Mouse (Mus musculus): ENCODE data around the gene Zfp202. TPM values are rescaled to one million over a fixed set of nuclear protein-coding genes. Genes with fewer than 3 reads are reported as not detected.

Gene Zfp202
- total RNA-seq, 1 experiment: 2.1 TPM

DNA sequence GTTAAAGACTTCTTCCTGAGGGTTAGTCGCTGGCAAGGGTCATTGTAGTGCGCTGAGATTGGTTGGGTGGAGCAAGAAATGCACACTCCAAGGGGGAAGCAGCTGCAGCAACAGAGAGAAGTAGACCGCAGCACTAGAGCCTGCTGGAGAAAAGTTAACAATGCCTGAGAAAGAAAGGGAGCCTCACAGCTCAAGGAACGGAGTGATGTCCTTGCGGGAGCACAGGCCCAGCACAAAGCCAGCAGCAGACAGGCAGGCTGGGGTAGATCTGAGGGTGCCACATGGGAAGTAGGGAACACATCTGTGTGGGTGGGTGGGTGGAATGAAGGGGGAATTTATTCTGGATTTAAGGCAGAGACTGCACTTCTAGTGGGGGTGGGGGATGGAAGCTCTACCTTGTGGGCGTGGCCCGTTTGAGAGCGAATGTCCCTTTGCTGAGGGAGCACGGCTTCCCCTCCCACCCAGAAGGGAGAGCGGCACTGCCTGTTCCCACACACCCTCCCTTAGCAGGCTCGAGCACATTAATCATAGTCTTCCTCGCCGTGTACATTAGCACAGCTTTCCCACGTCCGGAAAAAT lies 49.2 kb downstream of the Zfp202 start:
- Histone ChIP-seq H3K27ac (ENCODE audit: insufficient read depth, low read depth, low read length, poor library complexity, severe bottlenecking) (peak overlapping the region; percentile 98), H3K36me3 (ENCODE audit: control insufficient read depth, insufficient read depth, low read length, poor library complexity, severe bottlenecking) (peaks cover 4% of the 10 kb centered on the region; the same call in 1 of the 2 replicates), H3K9me3 (ENCODE audit: control insufficient read depth, insufficient read depth, low read depth, low read length) (no peaks in the 10 kb centered on the region), H3K9ac (ENCODE audit: insufficient read depth, low read depth, low read length, poor library complexity, severe bottlenecking) (peak overlapping the region; percentile 68; the same call in 1 of the 2 replicates), H3K4me1 (ENCODE audit: control insufficient read depth in 2 of 2, insufficient read depth in 2 of 2, low read length in 2 of 2, poor library complexity in 1 of 2) (peaks cover 0 to 6% of the 10 kb centered on the region in 2 experiments; a peak in 2 of 4 replicates), H3K4me3 (ENCODE audit: insufficient read depth in 1 of 2, low read depth in 1 of 2, low read length in 2 of 2, poor library complexity in 1 of 2, severe bottlenecking in 1 of 2) (peak overlapping the region; percentile 50 to 71)
- TF ChIP-seq MAFK (IDR thresholded peaks at IDR 0.05; ENCODE audit: insufficient read depth, low read depth, low read length) (no peak), ZNF384 (IDR thresholded peaks at IDR 0.05; ENCODE audit: low read depth, low read length) (no peak), CHD2 (IDR thresholded peaks at IDR 0.05; ENCODE audit: low read depth, low read length) (no peak), ZC3H11A (IDR thresholded peaks at IDR 0.05; ENCODE audit: borderline replicate concordance, low read depth, low read length) (no peak), HCFC1 (IDR thresholded peaks at IDR 0.05; ENCODE audit: borderline replicate concordance, insufficient read depth, low read length) (no peak)
- DNase-seq (ENCODE audit: low read depth, low spot score): peak; percentile 73
- in situ Hi-C loops (cut with MboI; ENCODE audit: low sequenced_read_pairs in 2 of 2, unreplicated experiment in 2 of 2): no loop called here

DNA sequence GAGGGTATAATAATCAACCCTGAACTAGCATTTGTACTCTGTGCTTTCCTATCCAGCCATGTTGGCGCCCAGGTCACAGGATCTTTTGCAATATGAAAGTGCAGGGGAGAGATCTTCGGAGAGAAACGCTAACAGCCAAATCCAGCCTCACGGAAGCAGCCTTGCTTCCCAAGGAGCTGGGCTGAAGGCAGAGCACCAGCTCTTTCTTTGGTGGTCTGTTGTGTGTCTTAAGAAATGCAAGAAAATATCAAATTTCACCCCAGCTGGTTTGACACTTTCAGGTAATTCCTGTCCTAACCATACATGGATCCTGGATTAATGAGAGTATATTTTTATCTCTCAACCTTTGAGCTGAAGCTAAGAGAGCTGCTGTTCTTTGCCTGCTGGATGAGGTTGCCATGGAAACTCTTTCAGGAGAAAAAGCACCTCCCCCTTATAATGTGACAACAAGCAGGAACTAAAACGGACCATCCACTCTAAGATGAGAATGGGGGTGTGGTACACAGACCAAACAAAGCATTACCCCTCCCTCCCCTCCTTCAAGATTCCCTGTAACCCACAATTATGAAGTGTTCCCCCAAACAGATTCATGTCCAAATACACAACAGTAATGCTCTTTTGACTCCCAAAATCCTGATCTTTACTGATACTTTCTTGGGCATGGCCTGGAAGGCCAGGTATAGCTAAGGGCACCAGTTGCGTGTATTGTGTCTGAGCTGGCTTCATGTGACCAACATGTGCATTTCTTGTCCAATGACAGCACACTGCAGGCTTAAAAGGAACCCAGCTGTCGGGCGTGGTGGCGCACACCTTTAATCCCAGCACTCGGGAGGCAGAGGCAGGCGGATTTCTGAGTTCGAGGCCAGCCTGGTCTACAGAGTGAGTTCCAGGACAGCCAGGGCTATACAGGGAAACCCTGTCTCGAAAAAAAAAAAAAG lies 50.1 kb downstream of the Zfp202 start:
- H3K27ac ChIP-seq (ENCODE audit: insufficient read depth, low read depth, low read length, poor library complexity, severe bottlenecking): peak overlapping the region; percentile 98
- H3K9me3 ChIP-seq (ENCODE audit: control insufficient read depth, insufficient read depth, low read depth, low read length): no peaks in the 10 kb centered on the region
- H3K4me3 ChIP-seq (ENCODE audit: insufficient read depth in 1 of 2, low read depth in 1 of 2, low read length in 2 of 2, poor library complexity in 1 of 2, severe bottlenecking in 1 of 2): peak overlapping the region; percentile 50 to 71
- H3K4me1 ChIP-seq (ENCODE audit: control insufficient read depth in 2 of 2, insufficient read depth in 2 of 2, low read length in 2 of 2, poor library complexity in 1 of 2): peaks cover 0 to 8% of the 10 kb centered on the region in 2 experiments; a peak in 2 of 4 replicates
- no peak for DNase-seq (ENCODE audit: low read depth, low spot score)
- H3K36me3 ChIP-seq (ENCODE audit: control insufficient read depth, insufficient read depth, low read length, poor library complexity, severe bottlenecking): peaks cover 4% of the 10 kb centered on the region; the same call in 1 of the 2 replicates
- H3K9ac ChIP-seq (ENCODE audit: insufficient read depth, low read depth, low read length, poor library complexity, severe bottlenecking): peak overlapping the region; percentile 37; the same call in 1 of the 2 replicates
- in situ Hi-C loops (cut with MboI; ENCODE audit: low sequenced_read_pairs in 2 of 2, unreplicated experiment in 2 of 2): no loop called here
- no peak for TF ChIP-seq MAFK (IDR thresholded peaks at IDR 0.05; ENCODE audit: insufficient read depth, low read depth, low read length)
- TF ChIP-seq ZC3H11A (IDR thresholded peaks at IDR 0.05; ENCODE audit: borderline replicate concordance, low read depth, low read length): no peak
- no peak for TF ChIP-seq ZNF384 (IDR thresholded peaks at IDR 0.05; ENCODE audit: low read depth, low read length)
- no peak for TF ChIP-seq HCFC1 (IDR thresholded peaks at IDR 0.05; ENCODE audit: borderline replicate concordance, insufficient read depth, low read length)

DNA sequence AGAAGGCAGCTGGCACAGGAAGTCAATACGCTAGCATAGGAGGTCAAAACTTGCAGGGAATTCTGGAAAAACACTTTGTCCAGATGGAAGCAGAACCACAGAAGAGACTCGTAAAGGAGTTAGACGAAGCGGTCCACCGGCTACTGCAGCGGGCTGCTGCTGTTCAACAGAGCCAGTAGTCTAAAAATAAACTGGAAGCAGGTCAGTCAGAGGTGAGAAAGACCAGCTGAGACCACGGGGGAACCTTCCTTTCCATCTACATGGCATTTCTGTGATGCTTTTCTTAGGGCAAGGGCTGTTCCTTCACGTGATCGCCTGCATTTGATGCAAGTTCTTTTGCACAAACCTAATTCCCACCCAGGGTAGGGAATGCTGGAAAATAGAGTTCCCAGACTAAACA lies 53.4 kb downstream of the Zfp202 start:
- Histone ChIP-seq H3K27ac (ENCODE audit: insufficient read depth, low read depth, low read length, poor library complexity, severe bottlenecking) (no peak overlapping the region), H3K4me1 (ENCODE audit: control insufficient read depth in 2 of 2, insufficient read depth in 2 of 2, low read length in 2 of 2, poor library complexity in 1 of 2) (peaks cover 0 to 5% of the 10 kb centered on the region in 2 experiments; a peak in 2 of 4 replicates), H3K9me3 (ENCODE audit: control insufficient read depth, insufficient read depth, low read depth, low read length) (no peaks in the 10 kb centered on the region), H3K36me3 (ENCODE audit: control insufficient read depth, insufficient read depth, low read length, poor library complexity, severe bottlenecking) (no peaks in the 10 kb centered on the region), H3K4me3 (ENCODE audit: insufficient read depth in 1 of 2, low read depth in 1 of 2, low read length in 2 of 2, poor library complexity in 1 of 2, severe bottlenecking in 1 of 2) (no peak overlapping the region), H3K9ac (ENCODE audit: insufficient read depth, low read depth, low read length, poor library complexity, severe bottlenecking) (no peak overlapping the region)
- TF ChIP-seq MAFK (IDR thresholded peaks at IDR 0.05; ENCODE audit: insufficient read depth, low read depth, low read length): no peak
- no peak for TF ChIP-seq HCFC1 (IDR thresholded peaks at IDR 0.05; ENCODE audit: borderline replicate concordance, insufficient read depth, low read length)
- TF ChIP-seq ZC3H11A (IDR thresholded peaks at IDR 0.05; ENCODE audit: borderline replicate concordance, low read depth, low read length): no peak
- TF ChIP-seq ZNF384 (IDR thresholded peaks at IDR 0.05; ENCODE audit: low read depth, low read length): no peak
- no peak for TF ChIP-seq CHD2 (IDR thresholded peaks at IDR 0.05; ENCODE audit: low read depth, low read length)
- DNase-seq (ENCODE audit: low read depth, low spot score): no peak
- in situ Hi-C loops (cut with MboI; ENCODE audit: low sequenced_read_pairs in 2 of 2, unreplicated experiment in 2 of 2): no loop called here

DNA sequence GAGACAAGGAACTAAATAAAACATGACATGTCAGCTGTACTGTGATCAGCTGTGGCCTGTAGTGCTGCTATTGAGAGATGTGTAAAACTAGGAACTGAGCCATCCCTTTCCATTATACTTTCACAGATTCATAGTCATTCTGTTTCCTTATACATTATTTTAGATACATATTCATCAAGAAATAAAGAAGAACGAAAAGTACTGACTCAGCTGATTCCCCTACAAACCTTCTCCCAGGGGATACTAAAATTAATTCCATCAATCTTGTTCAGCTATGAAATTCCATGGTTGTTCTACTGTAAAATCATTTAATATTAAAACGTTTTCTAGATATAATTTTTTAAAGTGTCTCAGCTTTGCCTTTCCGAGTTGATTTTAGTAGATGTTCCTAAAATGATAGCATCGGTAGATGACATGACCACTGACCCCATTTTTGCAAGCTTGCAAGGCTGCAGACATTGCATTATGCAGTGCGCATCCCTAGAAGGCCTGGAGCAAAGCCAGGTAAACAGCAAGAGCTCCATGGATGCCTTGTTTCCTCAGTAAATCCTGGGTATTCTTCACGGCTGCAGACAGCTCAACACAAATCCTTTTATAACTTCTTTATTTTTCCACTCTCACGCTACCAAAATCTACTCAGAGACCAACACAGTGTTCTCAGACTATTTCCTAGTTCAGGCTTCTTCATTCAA lies 54.0 kb downstream of the Zfp202 start:
- Histone ChIP-seq H3K9me3 (ENCODE audit: control insufficient read depth, insufficient read depth, low read depth, low read length) (no peaks in the 10 kb centered on the region), H3K27ac (ENCODE audit: insufficient read depth, low read depth, low read length, poor library complexity, severe bottlenecking) (no peak overlapping the region), H3K4me1 (ENCODE audit: control insufficient read depth in 2 of 2, insufficient read depth in 2 of 2, low read length in 2 of 2, poor library complexity in 1 of 2) (peaks cover 0 to 5% of the 10 kb centered on the region in 2 experiments; a peak in 2 of 4 replicates), H3K9ac (ENCODE audit: insufficient read depth, low read depth, low read length, poor library complexity, severe bottlenecking) (no peak overlapping the region), H3K36me3 (ENCODE audit: control insufficient read depth, insufficient read depth, low read length, poor library complexity, severe bottlenecking) (no peaks in the 10 kb centered on the region), H3K4me3 (ENCODE audit: insufficient read depth in 1 of 2, low read depth in 1 of 2, low read length in 2 of 2, poor library complexity in 1 of 2, severe bottlenecking in 1 of 2) (no peak overlapping the region)
- in situ Hi-C loops (cut with MboI; ENCODE audit: low sequenced_read_pairs in 2 of 2, unreplicated experiment in 2 of 2): no loop called here
- DNase-seq (ENCODE audit: low read depth, low spot score): no peak
- TF ChIP-seq ZNF384 (IDR thresholded peaks at IDR 0.05; ENCODE audit: low read depth, low read length): no peak
- TF ChIP-seq HCFC1 (IDR thresholded peaks at IDR 0.05; ENCODE audit: borderline replicate concordance, insufficient read depth, low read length): no peak
- TF ChIP-seq MAFK (IDR thresholded peaks at IDR 0.05; ENCODE audit: insufficient read depth, low read depth, low read length): peak; percentile 62
- no peak for TF ChIP-seq ZC3H11A (IDR thresholded peaks at IDR 0.05; ENCODE audit: borderline replicate concordance, low read depth, low read length)
- TF ChIP-seq CHD2 (IDR thresholded peaks at IDR 0.05; ENCODE audit: low read depth, low read length): no peak
